Mouse (Mus musculus) hindbrain, embryonic 10.5 days (tissue): ENCODE measurements around the gene Clcn6. TPM values are rescaled to one million over a fixed set of nuclear protein-coding genes. Genes with fewer than 3 reads are reported as not detected.
A peak's percentile ranks its signal among the peaks of the same experiment; 100 is the strongest.
"Not testable (repeated sequence)": the region's sequence is repeated elsewhere in the genome, so short reads cannot be mapped to it uniquely, and the experiment has no call there.

Experiments used
- DNase-seq: peaks from one replicate; pipeline ENCODE4 v3.0.0-alpha.2; 2017; ENCODE audit warnings: low spot score
- H3K27ac ChIP-seq: fragments of 300-500 bp; sonication (generic); 2 replicates; pipeline ENCODE4 v1.5.1; 2016; ENCODE audit warnings: mild to moderate bottlenecking, moderate library complexity
- H3K27me3 ChIP-seq: fragments of 300-500 bp; sonication (generic); 2 replicates; pipeline ENCODE4 v1.6.1; 2016; ENCODE audit warnings: mild to moderate bottlenecking; ENCODE audit not compliant: poor library complexity, insufficient read depth, severe bottlenecking
- H3K36me3 ChIP-seq: fragments of 300-500 bp; sonication (generic); 2 replicates; pipeline ENCODE4 v1.6.1; 2016; ENCODE audit warnings: mild to moderate bottlenecking, moderate library complexity
- H3K4me1 ChIP-seq: fragments of 300-500 bp; sonication (generic); replicated peaks from 2 replicates; pipeline ENCODE4 v1.6.1; 2016; ENCODE audit warnings: mild to moderate bottlenecking
- H3K4me3 ChIP-seq: fragments of 300-500 bp; sonication (generic); 2 replicates; pipeline ENCODE4 v1.5.1; 2016; ENCODE audit warnings: mild to moderate bottlenecking, moderate library complexity
- H3K9me3 ChIP-seq: fragments of 300-500 bp; sonication (generic); 2 replicates; pipeline ENCODE4 v1.6.1; 2016; ENCODE audit warnings: mild to moderate bottlenecking, moderate library complexity
- whole genome bisulfite sequencing: fragments of 180-500 bp; shearing (Covaris S2); methylation state at CpG from one replicate; pipeline ENCODE4 v1.1.7; 2016; 5-methylcytosine and 5-hydroxymethylcytosine counted together
- polyA plus RNA-seq: library from polyadenylated mRNA; unstranded; fragments of >200 nt; fragmentation: Nextera tagmentation; extraction: Ambion mirVana; gene quantifications from 2 replicates; pipeline ENCODE4 v1.2.1, GENCODE M21; 2016

Clcn6 gene
- polyA plus RNA-seq, 1 experiment from 2014 or later = 17.8 TPM

GRCm38 (mm10) chr4:148058993-148059392 lies 20.4 kb upstream of the Clcn6 start:
- Histone ChIP-seq H3K4me1 (0 out of 2 replicates have a peak, but pooled peaks cover 10% of the 10 kb centered on the region), H3K9me3 (no peaks in the 10 kb centered on the region), H3K27me3 (no peaks in the 10 kb centered on the region), H3K36me3 (peaks cover 52% of the 10 kb centered on the region), H3K27ac (no peak overlapping the region), H3K4me3 (no peak overlapping the region)
- DNase-seq = no peak
- WGBS = 91% methylated on average over 6 of the region's 6 CpGs

- Histone ChIP-seq H3K36me3 (peaks cover 59% of the 10 kb centered on the region), H3K9me3 (no peaks in the 10 kb centered on the region), H3K27ac (no peak overlapping the region), H3K4me1 (0 out of 2 replicates have a peak, but pooled peaks cover 10% of the 10 kb centered on the region), H3K27me3 (no peaks in the 10 kb centered on the region), H3K4me3 (no peak overlapping the region)
- no peak for DNase-seq
- WGBS = 93% methylated on average over 9 of the region's 9 CpGs
These were observed 19.7 kb upstream of the Clcn6 start for GRCm38 (mm10) chr4:148058218-148058819.

DNA sequence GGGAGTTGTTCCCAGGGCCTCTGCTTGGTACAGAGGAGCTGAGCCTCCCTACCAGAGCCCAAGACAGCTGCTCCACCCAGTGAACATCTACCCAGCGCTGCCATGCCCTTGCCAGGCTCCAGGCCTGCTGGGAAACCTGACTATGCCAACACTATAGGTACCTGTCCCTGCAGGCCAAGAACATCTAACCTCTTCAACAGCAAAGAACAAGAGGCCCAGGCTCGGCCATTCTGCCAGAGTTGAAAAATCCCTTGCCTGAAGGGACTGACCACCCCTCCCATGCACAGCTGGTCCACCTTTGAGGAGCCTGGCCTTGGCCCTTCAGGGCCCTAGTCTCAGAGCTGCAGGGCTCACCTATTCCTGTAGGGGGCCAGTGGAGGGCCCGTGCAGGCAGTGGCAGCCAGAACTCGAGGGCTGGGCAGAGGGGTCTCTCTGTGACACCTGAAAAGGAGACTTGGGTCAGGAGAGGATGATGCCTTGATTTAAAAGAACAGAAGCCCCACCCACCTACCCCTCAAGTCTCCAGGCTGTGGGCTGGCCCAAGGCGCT lies 19.1 kb upstream of the Clcn6 start:
- Histone ChIP-seq H3K4me3 (no peak overlapping the region), H3K4me1 (0 out of 2 replicates have a peak, but pooled peaks cover 10% of the 10 kb centered on the region), H3K9me3 (no peaks in the 10 kb centered on the region), H3K27me3 (no peaks in the 10 kb centered on the region), H3K27ac (no peak overlapping the region), H3K36me3 (peaks cover 65% of the 10 kb centered on the region)
- no peak for DNase-seq
- 66% methylated on average over 5 of the region's 5 CpGs for WGBS

- H3K4me3 ChIP-seq = no peak overlapping the region
- no peak for DNase-seq
- no peak overlapping the region for H3K27ac ChIP-seq
- H3K27me3 ChIP-seq = no peaks in the 10 kb centered on the region
- WGBS = 93% methylated on average over 4 of the region's 4 CpGs
- H3K4me1 ChIP-seq = 0 out of 2 replicates have a peak, but pooled peaks cover 10% of the 10 kb centered on the region
- H3K36me3 ChIP-seq = peaks cover 74% of the 10 kb centered on the region
- no peaks in the 10 kb centered on the region for H3K9me3 ChIP-seq
These were observed 18.2 kb upstream of the Clcn6 start for GRCm38 (mm10) chr4:148056801-148057200.

- no peaks in the 10 kb centered on the region for H3K27me3 ChIP-seq
- no peak overlapping the region for H3K4me3 ChIP-seq
- DNase-seq = no peak
- peaks cover 80% of the 10 kb centered on the region for H3K36me3 ChIP-seq
- no peak overlapping the region for H3K27ac ChIP-seq
- H3K4me1 ChIP-seq = 0 out of 2 replicates have a peak, but pooled peaks cover 10% of the 10 kb centered on the region
- 84% methylated on average over 7 of the region's 7 CpGs for WGBS
- no peaks in the 10 kb centered on the region for H3K9me3 ChIP-seq
These were observed 17.6 kb upstream of the Clcn6 start for GRCm38 (mm10) chr4:148056246-148056645.

DNA sequence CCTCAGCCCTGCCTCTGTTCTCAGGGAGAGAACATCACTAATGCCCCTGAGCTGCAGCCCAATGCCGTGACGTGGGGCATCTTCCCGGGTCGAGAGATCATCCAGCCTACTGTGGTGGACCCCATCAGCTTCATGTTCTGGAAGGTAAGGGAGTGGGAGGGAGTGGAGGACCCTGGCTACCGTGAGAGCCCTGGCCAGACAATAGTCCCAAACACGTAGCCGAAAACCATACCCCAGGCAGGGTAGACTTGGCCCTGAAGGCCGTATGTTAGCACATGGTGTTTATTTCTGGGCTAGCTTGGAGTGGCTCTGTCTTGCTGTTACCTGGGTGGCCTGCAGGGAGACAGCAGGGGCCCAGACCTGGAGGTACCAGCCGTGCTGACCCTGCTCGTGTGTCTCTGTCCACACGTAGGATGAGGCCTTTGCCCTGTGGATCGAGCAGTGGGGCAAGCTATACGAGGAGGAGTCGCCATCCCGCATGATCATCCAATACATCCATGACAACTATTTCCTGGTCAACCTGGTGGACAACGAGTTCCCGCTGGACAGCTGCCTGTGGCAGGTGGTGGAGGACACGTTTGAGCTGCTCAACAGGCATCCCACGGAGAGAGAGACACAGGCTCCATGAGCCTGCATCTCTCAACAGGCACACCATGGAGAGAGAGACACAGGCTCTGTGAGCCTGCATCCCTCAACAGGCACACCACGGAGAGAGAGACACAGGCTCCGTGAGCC lies 16.5 kb upstream of the Clcn6 start:
- Histone ChIP-seq H3K27ac (no peak overlapping the region), H3K9me3 (no peaks in the 10 kb centered on the region), H3K36me3 (peaks cover 91% of the 10 kb centered on the region), H3K4me1 (0 out of 2 replicates have a peak, but pooled peaks cover 2% of the 10 kb centered on the region), H3K27me3 (no peaks in the 10 kb centered on the region), H3K4me3 (no peak overlapping the region)
- DNase-seq = no peak
- WGBS = 92% methylated on average over 21 of the region's 21 CpGs

DNA sequence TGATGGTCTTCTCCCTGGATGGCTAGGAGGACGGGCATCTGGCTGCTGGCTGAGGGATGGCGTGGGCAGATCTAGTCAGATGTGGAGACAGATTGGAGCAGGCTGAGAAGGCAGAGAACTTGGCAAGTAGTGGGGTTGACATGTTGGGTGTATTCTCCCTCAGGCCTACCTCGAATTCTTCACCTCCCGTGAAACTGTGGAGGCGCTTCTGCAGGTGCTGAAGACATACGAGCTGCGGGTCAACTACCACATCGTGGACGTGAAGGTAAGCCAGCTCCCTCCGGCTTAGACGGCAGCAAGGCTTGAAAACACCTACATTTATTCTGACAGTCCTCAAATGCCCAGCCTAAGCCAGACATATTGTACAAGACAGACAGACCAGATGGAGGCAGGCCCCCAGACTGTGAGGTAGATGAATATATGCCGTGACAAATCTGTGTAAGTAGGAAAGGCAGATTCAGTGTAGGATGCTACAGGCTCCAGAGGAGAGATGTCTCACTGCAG lies 14.8 kb upstream of the Clcn6 start:
- no peak for DNase-seq
- no peaks in the 10 kb centered on the region for H3K4me1 ChIP-seq
- WGBS = 95% methylated on average over 12 of the region's 12 CpGs
- H3K27me3 ChIP-seq = no peaks in the 10 kb centered on the region
- H3K36me3 ChIP-seq = peaks cover 100% of the 10 kb centered on the region
- H3K4me3 ChIP-seq = no peak overlapping the region
- H3K27ac ChIP-seq = no peak overlapping the region
- no peaks in the 10 kb centered on the region for H3K9me3 ChIP-seq

- Histone ChIP-seq H3K9me3 (no peaks in the 10 kb centered on the region), H3K27ac (no peak overlapping the region), H3K36me3 (peaks cover 100% of the 10 kb centered on the region), H3K27me3 (no peaks in the 10 kb centered on the region), H3K4me3 (no peak overlapping the region), H3K4me1 (no peaks in the 10 kb centered on the region)
- WGBS = 86% methylated on average over 2 of the region's 2 CpGs
- no peak for DNase-seq
These were observed 14.4 kb upstream of the Clcn6 start for GRCm38 (mm10) chr4:148052976-148053375.

DNA sequence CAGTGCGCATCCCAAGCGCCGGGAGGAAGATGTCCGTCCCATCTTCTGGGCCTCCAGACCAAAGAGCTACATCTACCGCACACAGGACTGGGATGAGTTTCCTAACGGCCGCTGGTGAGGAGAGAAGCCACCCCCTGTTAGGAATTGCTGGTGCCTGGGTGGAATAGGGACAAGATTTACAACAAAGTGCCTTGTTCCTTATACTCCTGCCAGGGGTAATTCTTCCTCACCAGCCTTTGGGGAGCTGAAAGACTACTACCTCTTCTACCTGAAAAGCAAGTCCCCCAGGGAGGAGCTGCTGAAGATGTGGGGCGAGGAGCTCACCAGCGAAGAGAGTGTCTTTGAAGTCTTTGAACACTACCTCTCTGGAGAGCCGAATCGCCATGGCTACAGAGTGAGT lies 13.3 kb upstream of the Clcn6 start:
- Histone ChIP-seq H3K4me1 (no peaks in the 10 kb centered on the region), H3K27me3 (no peaks in the 10 kb centered on the region), H3K9me3 (no peaks in the 10 kb centered on the region), H3K4me3 (no peak overlapping the region), H3K27ac (no peak overlapping the region), H3K36me3 (peaks cover 100% of the 10 kb centered on the region)
- WGBS = 92% methylated on average over 11 of the region's 11 CpGs
- no peak for DNase-seq

GRCm38 (mm10) chr4:148051046-148051776 lies 12.6 kb upstream of the Clcn6 start:
- WGBS = 96% methylated on average over 13 of the region's 13 CpGs

GRCm38 (mm10) chr4:148050396-148050914 lies 11.8 kb upstream of the Clcn6 start:
- 93% methylated on average over 3 of the region's 3 CpGs for WGBS
- H3K4me3 ChIP-seq, H3K4me1 ChIP-seq, H3K9me3 ChIP-seq, H3K27me3 ChIP-seq, DNase-seq, H3K27ac ChIP-seq: not testable (repeated sequence)
- H3K36me3 ChIP-seq = peaks cover 99% of the 10 kb centered on the region

More at GRCm38 (mm10) chr4:148051046-148051776, 12.6 kb upstream of the Clcn6 start:
- no peak for DNase-seq
- Histone ChIP-seq H3K27me3 (no peaks in the 10 kb centered on the region), H3K36me3 (peaks cover 100% of the 10 kb centered on the region), H3K4me3 (no peak overlapping the region), H3K27ac (no peak overlapping the region), H3K4me1 (no peaks in the 10 kb centered on the region), H3K9me3 (no peaks in the 10 kb centered on the region)

DNA sequence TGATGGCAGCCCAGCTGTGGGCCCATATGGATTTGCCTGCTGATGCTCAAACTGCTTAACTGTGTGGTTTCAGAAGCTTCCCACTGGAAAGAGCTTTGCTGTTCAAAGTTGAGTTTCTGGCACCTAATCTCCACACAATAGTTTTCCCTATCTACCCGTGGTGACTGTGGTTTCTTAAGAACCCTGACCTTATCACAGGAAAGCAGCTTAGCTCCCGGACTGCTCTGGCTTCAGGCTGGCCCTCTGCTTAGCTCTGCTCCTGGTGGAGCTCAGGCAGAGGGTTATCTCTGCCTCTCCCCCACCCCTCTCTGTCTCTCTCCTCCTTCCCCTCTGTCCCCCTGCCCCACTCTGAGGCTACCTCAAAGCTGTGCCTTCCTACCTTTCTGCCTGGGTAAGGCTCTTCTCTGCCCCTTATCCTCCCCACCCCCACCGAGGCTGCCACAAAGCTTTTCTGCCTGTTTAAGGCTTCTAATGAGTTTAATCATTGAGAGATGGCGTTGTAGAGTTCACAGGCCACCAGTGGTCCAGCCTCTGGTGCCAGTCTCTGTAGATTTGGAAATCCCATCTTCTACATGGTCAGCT lies 7.9 kb upstream of the Clcn6 start:
- 0 out of 2 replicates have a peak overlapping the region, but pooled peaks have one; percentile 62 for H3K27ac ChIP-seq
- no peak overlapping the region for H3K4me3 ChIP-seq
- H3K9me3 ChIP-seq = no peaks in the 10 kb centered on the region
- WGBS = 76% methylated on average over 4 of the region's 4 CpGs
- DNase-seq = no peak
- peaks cover 27% of the 10 kb centered on the region for H3K4me1 ChIP-seq
- H3K27me3 ChIP-seq = no peaks in the 10 kb centered on the region
- peaks cover 90% of the 10 kb centered on the region for H3K36me3 ChIP-seq
